Mouse (Mus musculus) left cerebral cortex, postnatal 14 days (tissue): ENCODE measurements around the gene Ap1g2. TPM values are rescaled to one million over a fixed set of nuclear protein-coding genes. Genes with fewer than 3 reads are reported as not detected.

Experiments
- DNase-seq, 2 experiments: peaks; one replicate each; pipeline ENCODE4 v3.0.0; 2021 to 2022; ENCODE audit warnings: low spot score in 2 of 2, mixed read lengths in 1 of 2
- intact Hi-C: fragments of 180-260 bp; cut with DNase I; formaldehyde crosslinking; loops from one replicate; pipeline ENCODE4 v1.15.1; 2025
- total RNA-seq, 2 experiments: library from RNA; stranded (reverse); gene quantifications; 2 replicates each; pipeline ENCODE4 v1.2.3; 2021

The Ap1g2 gene
- total RNA-seq, 2 experiments from 2014 or later = 10.4 to 12.3 TPM

DNA sequence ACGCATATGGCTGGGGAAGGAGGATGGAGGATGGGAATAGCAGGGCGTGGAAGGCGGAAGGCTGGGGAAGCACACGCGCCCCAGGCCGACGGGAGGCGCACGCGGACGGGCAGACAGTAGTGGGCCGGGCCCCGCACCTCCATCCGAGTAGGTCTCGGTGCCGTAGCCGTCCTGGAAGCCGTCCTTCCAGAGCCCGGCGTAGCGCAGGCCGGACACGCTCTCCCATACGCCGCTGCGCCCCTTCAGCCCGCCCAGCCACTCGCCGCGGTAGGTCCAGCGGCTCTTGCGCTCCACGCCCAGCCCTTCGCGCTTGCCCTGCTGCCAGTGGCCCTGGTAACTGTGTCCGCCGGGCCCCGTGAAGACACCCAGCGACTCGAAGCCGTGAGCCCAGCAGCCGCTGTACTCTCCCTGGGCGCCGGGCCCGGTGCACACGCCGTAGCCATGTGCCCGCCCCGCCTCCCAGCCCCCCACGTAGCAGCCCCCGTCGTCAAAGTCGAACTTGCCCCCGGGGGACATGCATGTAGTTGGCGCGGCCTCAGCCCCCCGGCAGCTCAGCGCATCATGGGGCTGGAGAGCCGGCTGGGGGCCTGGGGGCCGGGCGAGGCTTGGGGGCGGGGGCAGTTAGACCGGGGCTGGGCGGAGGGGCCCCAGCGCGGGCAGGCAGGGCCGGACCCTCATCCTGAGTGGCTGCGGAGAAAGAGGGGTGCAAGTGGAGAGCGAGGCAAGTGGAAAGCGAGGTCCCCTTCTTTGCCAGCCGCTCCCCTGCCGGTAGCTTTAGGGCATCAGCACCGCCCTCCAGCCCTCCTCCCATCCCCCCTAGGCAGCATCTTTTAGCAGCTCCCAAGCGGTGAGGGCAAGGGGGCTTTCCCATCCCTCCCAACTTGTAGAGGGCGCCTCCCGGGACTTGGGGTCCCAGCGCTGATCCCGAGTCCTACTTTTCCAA, 8.6 kb upstream of the Ap1g2 start:
- intact Hi-C loops = no loop called here

DNA sequence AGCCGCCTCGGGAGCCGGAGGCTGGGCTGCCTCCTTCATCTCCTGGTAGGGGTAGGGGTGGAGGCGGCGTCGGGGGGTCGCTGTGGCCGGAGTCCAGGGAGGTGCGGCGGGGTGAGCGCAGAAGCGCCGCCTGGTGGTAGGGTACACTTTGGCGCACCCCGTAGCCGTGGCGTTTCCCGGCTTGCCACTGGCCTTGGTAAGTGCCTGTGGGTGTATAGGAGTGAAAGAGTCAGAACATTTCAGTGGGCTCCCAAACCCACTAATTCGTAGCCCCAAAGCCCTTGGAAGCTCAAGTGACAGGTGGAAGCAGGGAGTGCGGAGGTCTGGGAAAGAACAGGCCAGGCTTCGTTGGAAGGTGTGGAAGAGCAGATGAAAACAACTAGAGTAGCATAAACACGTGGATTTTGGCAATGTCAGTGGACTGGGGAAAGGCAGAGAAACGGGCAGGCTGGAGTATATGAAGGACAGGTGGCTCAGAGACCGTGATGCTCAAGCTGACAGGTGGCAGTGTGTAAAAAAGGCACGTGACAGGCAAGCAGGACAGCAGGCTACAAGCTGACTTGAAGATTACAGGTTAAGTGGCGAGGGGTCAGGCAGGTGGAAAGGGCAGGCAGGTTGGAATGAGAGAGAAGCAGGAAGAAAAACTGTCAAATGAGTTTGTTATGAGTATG, 7.7 kb upstream of the Ap1g2 start:
- intact Hi-C loops = no loop called here
- DNase-seq = peak in 1 of 2 experiments; percentile 28

More for the DNA sequence above, 8.6 kb upstream of the Ap1g2 start:
- DNase-seq = peak; percentile 67 to 76

DNA sequence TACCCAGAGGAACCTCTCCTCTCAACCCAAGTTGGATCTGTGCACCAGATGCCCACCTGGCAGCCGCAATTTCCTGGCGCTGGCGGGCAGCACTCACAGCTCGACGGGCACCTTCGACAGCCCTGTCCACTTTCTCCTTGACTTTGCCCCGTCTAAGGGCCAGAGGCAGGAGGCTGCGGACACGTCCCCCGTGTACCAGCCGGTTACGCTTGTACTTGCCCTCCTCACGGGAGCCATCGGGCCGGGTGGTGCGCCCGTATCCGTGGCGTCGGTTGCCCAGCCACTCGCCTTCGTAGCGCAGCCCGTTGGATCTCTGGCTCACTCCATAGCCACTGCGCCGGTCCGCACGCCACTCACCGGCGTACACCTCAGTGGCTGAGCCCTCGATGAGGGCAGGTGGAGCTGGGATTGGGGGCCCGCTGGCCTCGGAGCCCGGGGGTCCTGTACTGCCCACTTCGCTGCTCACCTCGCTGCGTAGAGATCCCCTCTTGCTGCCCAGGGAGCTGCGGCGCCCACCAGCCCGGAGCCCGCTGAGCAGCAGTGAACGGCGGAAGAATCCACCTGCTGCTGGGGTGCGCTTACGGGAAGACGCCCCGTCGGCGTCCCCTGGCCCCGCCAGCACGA, 7.1 kb upstream of the Ap1g2 start:
- DNase-seq = peak in 1 of 2 experiments; percentile 7
- intact Hi-C loops = no loop called here

DNA sequence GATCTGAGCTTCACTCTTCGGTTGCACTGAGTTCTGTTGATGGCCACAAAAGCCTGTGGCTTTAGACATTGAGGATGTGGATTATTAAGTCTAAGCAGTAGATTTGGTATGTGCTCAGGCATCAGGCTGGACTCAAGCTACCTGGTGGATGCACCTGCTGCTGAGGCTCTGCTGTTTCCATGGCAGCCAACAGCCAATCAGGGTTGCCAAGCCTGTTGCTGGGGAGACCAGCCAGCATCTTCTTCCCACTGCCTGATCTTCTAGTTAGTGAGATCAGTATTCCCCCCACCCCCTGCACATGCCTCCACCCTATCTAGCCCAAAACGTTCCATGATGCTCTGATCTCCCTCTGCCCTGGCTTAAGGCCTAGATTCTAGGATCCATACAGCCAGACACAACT, 5.3 kb upstream of the Ap1g2 start:
- intact Hi-C loops = no loop called here

DNA sequence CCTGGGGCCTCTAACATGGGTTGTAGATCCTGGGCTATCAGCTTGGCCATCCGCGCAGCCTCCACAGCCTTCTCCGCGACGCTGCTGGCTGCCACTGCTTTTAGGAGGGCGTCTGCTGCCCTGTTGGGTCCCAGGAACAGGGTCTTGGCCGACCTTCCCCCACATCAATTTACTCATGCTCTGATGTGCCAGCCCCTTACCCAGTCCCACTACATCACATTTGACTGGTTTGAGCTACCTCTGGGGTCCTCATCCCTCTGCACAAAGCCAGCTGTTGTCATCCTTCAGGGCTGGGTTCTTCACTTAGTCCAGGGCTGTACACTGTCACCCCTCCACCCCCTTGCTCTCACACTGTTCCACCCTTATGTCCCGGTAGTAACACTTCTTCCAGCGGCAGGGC, 3.7 kb upstream of the Ap1g2 start:
- DNase-seq = no peak
- intact Hi-C loops = no loop called here

More for the DNA sequence above, 5.3 kb upstream of the Ap1g2 start:
- peak; percentile 73 to 86 for DNase-seq

DNA sequence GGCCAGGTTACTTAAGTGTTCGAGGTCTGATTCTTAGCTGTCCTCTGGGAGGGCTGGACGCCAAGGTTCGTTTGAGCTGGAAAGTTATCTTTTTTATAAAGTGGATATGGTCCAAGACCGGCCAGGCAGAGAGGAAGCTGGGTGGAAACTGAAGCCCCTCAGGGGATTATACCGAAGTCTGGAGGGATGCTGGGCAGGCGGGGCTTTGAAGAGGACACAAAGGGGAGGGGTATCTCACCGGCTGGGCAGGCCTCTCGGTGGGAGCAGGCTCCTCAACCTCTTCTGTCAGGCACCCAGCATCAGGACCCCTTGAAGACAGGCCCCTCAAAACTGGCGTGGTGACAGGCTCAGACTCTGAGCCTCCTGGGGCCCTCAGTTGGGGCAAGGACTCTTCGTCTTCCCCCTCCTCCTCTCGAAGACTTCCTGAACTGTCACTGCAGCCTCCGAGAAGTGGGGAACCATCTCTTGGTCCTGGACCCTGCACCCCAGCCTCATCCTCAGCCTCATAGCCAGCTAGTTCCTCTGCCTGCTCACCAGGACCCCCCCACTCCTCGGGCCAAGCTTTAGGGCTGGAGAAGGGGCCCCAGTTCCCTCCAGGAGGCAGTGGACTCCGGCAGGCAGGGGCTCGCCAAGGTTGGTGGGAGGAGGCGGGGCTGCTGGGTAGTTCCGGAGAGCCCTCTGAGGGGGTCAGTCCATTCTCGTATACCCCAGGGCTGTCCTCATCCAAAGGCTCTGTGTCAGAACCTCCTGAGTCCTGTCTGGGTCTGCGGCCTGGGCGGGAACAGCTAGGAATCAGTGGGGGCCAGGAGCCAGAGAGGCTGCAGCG, 2.9 kb upstream of the Ap1g2 start:
- intact Hi-C loops = loop anchor here (5.0 kb wide), 1 partner anchor 212 kb away; no protein-coding TSS in a partner anchor
- peak in 1 of 2 experiments; percentile 52 for DNase-seq

DNA sequence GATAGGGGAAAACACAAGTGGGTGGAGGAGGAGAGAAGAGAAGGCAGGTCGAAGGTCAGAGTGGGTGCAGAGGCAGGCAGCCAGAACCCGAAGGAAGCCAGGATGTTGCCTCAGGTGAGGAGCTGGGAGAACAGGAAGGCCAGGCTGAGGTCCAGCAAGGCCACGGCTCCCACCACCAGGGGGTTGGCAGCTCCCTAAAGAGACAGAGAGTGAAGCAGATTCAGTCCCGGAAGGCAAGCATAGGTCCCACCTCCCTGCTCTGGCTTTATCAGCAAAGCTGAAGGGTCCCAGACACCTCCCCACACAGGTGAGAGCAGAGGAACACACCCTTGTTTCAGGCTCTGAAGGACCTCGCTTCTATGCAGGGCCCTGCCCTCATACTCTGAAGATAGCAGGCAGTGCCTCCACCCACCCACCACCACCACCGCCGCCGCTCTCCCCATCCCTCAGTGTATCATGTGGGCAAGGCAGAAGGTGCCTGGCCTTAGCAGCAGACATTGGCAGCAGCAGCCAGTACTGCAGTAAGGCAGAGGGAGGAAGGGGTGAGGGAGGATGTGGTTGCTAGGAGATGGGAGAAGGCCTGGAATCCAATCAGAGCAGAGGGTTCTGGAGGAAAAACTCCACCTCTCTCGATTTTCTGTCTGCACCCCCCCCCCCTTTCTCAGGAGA, 1.9 kb upstream of the Ap1g2 start:
- DNase-seq = peak; percentile 80 to 93
- intact Hi-C loops = loop anchor here (5.0 kb wide), 1 partner anchor 211 kb away; no protein-coding TSS in a partner anchor

DNA sequence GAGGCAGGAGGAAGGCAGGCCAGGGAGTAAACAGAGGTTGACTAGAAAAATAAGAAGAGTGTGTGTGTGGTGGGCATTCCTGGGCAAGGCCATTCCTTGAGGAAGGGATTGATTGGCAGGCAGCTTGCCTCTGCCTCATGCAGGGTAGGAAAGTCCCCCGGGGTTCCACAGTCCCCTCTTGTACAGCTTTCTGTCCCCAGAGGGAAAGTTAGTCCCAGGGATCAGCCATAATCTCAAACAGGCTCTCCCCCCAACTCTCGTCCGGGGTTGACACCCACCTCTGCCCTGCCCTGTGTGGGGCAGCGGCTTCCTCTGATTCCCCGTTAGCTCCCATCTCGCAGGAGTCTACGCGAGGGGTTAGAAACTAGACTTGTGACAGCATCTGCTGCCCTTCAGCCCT, 597 bp upstream of the Ap1g2 start:
- DNase-seq = no peak
- intact Hi-C loops = loop anchor here (5.0 kb wide), 1 partner anchor 210 kb away; no protein-coding TSS in a partner anchor

DNA sequence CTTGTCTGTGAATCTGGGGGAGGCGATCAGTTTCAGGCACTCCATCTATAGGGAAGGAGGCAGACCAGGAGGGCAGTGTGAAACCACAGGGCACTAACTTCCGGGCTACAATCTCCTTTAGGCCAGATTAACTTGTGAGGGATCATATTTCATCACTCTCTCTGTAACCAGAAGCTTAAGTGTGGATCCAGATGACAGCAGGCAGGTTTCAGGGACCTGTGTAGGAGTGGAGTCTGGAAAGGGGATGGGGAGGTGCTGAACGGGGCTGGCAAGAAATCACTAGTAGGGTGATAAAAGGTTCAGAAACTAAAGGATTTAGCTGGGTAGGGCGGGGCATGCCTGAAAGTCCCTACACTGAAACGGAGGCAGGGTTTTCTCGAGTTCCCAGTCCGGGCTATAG, 1.0 kb downstream of the Ap1g2 start:
- no peak for DNase-seq
- intact Hi-C loops = loop anchor here (5.0 kb wide), 1 partner anchor 208 kb away; no protein-coding TSS in a partner anchor

DNA sequence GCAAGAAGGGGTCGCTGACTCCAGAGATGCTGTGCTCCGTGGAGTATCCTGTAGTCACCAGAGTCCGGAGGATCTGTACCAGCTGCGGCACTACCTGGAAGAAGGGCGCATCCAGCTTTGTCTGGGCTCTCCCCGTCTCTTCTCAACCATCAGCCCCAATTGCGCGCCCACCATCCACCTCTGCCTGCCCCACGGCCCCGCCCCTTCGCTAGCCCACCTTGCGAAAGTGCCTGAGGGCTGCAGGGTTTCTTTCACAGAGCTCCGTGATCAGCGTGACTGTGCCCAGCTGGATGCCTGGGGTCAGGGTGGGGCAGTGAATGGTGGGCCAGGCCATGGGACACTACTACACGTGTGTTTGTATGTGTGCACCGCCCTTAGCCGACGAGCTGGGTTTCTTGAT, 2.0 kb downstream of the Ap1g2 start:
- DNase-seq = no peak
- intact Hi-C loops = no loop called here

DNA sequence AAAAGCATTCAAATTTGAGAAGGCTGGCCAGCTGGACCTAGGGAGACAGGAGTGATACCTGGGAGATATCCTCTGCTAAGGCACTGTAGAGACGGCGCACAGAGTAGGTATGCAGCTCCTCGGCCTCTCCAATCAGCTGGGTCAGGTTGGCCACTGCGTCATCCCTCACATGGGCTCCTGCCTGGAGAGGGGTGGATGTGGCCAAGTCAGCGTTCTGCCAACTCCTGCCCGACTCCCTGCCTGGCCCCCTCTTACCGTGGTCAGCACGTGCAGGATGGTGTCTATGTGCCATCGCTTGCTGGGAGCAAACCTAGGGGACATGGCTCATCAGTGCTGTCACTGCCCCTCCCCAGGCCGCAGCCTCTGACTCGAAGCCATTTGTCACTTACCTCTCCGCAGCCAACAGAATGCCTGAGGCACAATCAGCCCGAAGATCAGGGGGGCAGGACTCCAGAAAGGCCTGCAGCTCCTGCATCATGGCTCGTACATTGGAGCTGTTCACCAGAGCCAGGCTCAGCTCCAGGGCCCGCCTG, 4.1 kb downstream of the Ap1g2 start:
- intact Hi-C loops = no loop called here
- DNase-seq = no peak

DNA sequence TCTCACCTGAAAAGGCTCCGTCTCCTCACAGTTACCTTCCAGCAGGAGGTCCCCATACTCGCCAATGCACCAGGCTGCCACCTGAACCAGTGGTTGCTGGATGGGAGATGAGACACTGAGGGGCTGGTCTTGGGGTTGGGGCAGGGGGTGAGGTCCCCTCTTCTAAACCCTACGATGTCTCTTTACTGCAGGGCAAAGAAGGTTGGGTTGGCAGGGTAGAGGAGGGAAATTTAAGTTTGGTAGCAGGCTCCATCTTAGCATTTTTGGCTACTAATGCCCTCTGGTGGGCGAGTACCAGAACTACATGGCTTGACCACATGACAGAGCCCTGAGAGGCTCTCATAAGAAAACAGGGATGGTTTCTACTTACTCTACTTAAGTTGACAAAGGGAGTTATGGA, 4.8 kb downstream of the Ap1g2 start:
- intact Hi-C loops = loop anchor here (2.0 kb wide), 1 partner anchor 77 kb away; no protein-coding TSS in a partner anchor
- peak; percentile 74 to 84 for DNase-seq

DNA sequence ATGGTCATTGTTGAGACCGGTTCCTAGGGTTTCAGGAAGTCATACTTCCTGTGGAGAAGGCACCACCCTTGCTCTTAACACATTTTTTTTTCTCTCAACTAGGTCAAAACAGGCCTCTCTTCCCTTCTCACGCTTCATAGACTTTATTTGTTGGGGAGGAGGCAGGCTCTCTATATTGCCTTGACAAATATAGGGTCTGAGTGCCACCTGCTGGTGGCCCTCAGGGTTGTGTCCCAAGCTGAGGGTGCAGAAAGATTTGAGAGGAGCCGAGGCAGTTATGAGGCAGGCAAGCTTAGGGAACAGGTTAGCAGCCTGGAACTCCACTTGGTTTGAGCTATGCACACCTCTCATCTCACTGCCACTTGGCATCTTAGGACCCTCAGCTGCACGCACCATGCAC, 8.3 kb downstream of the Ap1g2 start:
- DNase-seq = peak; percentile 58 to 80
- intact Hi-C loops = no loop called here

DNA sequence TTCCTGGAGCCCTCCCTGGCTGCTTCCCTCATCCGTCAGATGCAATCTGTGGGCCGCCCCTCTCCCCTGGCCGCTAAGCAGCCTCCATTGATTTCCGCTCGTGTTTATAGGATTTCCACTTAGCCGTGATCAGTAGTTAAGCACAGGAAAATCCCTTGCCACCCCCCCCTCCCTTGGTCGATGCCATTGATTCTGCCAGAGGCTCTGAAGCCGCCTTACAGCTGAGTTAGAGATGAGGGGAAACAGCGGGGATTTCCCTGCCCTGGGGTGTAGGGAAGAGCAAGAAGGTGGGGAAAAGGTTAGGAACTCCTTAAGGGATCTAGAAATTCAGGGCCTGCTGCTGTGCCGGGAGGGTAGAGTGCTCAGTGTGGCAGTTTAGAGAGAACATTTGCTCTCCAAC, 8.7 kb downstream of the Ap1g2 start:
- intact Hi-C loops = no loop called here
- no peak for DNase-seq

DNA sequence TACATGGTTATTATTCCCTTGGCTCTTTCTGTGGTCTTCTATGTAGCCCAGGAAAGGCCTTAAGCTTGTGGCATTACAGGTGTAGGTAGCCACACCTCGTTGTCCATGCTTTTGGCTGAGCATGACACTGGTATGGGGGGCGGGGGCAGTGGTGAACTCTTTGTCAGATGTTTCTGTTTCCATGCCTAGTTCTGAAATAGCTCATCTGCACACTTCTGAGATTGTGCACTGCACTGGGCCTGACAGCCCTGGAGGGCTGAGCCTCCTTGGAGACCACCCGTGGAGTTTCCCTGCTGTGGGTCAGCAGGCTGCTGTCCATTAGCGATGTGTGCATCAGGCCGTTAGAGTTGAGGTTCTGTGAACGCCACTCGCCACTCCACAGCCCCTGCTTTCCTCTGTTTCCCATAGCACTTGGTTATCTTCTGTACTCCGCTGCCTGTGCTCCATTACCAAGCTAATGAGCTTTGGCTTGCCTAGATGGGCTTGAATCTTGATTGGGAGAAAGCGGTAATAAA, 9.8 kb downstream of the Ap1g2 start:
- intact Hi-C loops = no loop called here
- DNase-seq = no peak

DNA sequence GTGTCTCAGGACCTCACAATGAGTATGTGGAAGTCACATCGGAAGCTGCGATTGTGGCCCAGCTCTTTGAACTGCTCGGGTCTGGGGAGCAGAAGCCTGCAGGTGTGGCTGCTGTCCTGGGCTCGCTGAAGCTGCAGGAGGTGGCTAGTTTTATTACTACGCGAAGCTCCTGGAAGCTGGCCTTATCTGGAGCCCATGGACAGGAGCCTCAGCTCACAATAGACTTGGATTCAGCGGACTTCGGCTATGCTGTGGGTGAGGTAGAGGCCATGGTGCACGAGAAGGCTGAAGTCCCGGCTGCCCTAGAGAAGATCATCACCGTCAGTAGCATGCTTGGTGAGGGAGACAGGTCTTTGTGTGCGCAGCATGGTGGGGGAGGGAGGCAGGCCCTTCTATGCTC, 10.7 kb downstream of the Ap1g2 start:
- intact Hi-C loops = no loop called here
- DNase-seq = no peak

DNA sequence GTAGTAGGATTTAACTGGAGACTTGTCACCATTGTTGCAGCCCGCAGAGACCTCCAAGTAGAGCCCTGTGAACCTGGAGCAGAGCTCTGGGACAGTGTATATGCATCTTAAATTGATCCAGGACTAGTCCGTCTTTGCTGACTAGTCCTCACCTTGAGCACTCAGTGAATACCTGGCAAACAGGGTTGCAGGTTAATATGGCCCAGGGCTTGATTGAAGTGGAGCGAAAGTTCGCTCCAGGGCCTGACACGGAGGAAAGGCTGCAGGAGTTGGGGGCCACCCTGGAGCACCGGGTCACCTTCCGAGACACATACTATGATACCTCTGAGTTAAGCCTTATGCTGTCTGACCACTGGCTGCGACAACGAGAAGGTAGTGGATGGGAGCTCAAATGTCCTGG, 11.1 kb downstream of the Ap1g2 start:
- no peak for DNase-seq
- intact Hi-C loops = no loop called here

DNA sequence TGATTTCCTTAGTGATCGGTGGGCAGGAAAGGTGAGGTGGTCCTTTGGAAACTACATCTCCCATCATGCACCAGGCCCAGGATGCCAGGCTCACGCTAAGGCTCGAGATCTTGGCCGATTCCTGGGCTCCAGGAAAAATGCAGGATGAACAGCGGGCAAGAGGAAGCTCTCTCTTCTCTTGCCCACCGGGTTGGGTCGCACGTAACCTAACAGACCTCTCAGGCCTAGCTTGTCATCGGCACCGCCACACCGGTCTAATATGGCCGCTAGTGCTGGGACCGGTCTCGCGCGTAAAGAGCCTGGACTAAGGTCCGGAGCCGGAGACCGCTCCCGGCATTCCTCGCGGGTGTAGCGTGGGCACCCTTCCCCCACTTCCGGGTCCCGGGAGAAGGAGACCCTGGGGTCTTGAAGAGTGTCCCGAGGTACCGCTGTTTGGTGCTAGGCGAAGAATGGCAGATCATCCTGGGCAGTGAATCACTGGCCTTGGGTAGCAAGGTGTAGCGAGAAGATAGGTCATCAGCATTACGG, 11.6 kb downstream of the Ap1g2 start, which contains the start of gene Thtpa:
TSS of gene Thtpa (plus strand) at position 81 of the 528 bp plus-strand sequence.
- intact Hi-C loops = loop anchor here (5.0 kb wide), 1 partner anchor 192 kb away; no protein-coding TSS in a partner anchor

More for the DNA sequence above, 11.6 kb downstream of the Ap1g2 start, which contains the start of gene Thtpa:
- DNase-seq = peak in 1 of 2 experiments; percentile 77
